Mouse (Mus musculus): ENCODE measurements around the gene Ect2. TPM values are rescaled to one million over a fixed set of nuclear protein-coding genes. Genes with fewer than 3 reads are reported as not detected.

Gene Ect2
- polyA plus RNA-seq (2014; fragmentation: Nextera tagmentation; extraction: Ambion mirVana): 52.3 and 56.5 TPM in 2 replicates

- DNase-seq (ENCODE audit: low spot score) (peak; percentile 96), ATAC-seq (replicated peaks; ENCODE audit: low FRiP score) (peak; percentile 98)
- Histone ChIP-seq H3K9ac (ENCODE audit: low read depth, low read length) (peak within 1 kb of the TSS; percentile 81), H3K27me3 (replicated peaks; ENCODE audit: control insufficient read depth, insufficient read depth, low read length) (no peaks in the 10 kb centered on the region), H3K27ac (ENCODE audit: low read depth, low read length) (peak within 1 kb of the TSS; percentile 85), H3K4me2 (peak within 1 kb of the TSS; percentile 93), H3K4me1 (replicated peaks; ENCODE audit: control insufficient read depth, insufficient read depth, low read length) (peaks cover 19% of the 10 kb centered on the region), H3K9me3 (ENCODE audit: control insufficient read depth, low read length) (no peaks in the 10 kb centered on the region), H3K36me3 (ENCODE audit: control insufficient read depth, insufficient read depth, low read length) (peaks cover 8% of the 10 kb centered on the region; the same call in 1 of the 2 replicates), H3K4me3 (ENCODE audit: low read depth, low read length) (peak within 1 kb of the TSS; percentile 84)
- under 1% methylated on average over 37 of the region's 37 CpGs for WGBS
These were observed at the start of gene Ect2 for GRCm38 (mm10) chr3:27153701-27154209. Gene Ect2, minus strand, starts transcription at chr3:27153878.

DNA sequence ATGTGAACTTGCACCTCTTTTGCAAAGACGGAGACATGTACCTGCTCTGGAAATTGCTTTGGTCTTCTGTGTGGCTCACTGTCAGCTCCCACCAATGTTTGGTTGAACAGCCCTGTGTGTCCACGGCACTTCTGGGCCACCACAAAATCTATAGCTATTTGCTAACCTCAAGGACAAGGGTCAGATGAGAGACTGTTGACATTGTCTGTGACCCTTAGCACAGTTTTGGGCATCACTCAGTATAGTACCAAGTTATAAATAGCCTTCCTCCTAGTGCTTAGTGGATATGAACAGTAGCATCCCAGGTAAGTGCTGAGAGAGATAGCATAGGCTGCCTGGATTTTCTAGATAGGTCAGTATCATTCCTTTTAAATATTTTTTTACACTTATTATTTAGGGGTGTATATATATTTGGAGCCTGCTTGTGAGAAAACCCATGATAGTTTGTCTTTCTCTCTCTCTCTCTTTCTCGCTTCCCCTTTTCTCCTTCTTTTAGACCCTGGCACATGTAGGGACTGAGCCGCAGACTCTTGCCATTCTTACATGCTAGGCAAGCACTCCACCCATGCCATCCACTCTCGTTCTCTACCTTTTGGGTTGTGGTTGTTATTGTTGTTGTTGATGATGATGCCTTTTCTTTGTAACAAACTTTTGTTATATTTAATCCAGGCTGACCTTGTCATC lies 48.2 kb upstream of the Ect2 start:
- no peak for ATAC-seq (replicated peaks; ENCODE audit: low FRiP score)
- Histone ChIP-seq H3K27ac (ENCODE audit: low read depth, low read length) (no peak overlapping the region), H3K9ac (ENCODE audit: low read depth, low read length) (no peak overlapping the region), H3K27me3 (replicated peaks; ENCODE audit: control insufficient read depth, insufficient read depth, low read length) (no peaks in the 10 kb centered on the region), H3K4me1 (replicated peaks; ENCODE audit: control insufficient read depth, insufficient read depth, low read length) (no peaks in the 10 kb centered on the region; the same call in 1 of the 2 replicates), H3K4me2 (no peak overlapping the region), H3K4me3 (ENCODE audit: low read depth, low read length) (no peak overlapping the region), H3K9me3 (ENCODE audit: control insufficient read depth, low read length) (no peaks in the 10 kb centered on the region), H3K36me3 (ENCODE audit: control insufficient read depth, insufficient read depth, low read length) (no peaks in the 10 kb centered on the region)
- 74% methylated on average over 5 of the region's 5 CpGs for WGBS
- DNase-seq (ENCODE audit: low spot score): no peak

DNA sequence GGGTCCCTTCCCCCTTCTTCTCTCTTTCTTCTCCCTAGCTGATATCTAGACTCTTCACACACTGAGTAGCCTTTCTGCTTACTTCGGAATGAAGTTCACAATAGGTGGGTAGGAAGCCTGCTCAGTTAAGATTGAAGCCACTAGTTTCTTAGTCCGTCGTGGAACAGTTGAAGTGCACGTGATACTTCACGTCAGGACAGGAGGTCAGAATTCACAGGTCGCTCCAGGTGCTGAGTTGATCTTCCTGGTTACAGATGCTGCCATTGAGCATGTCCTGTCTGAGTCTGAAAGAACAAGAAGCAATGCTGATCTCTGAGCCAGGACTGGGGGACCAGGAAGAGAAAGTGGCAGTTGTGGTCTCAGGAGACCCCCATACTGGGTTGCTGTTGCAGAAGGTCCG lies 45.4 kb upstream of the Ect2 start:
- H3K4me2 ChIP-seq: no peak overlapping the region
- ATAC-seq (replicated peaks; ENCODE audit: low FRiP score) (no peak), DNase-seq (ENCODE audit: low spot score) (no peak)
- no peaks in the 10 kb centered on the region for H3K9me3 ChIP-seq (ENCODE audit: control insufficient read depth, low read length)
- H3K27ac ChIP-seq (ENCODE audit: low read depth, low read length): no peak overlapping the region
- no peaks in the 10 kb centered on the region for H3K27me3 ChIP-seq (replicated peaks; ENCODE audit: control insufficient read depth, insufficient read depth, low read length)
- H3K4me3 ChIP-seq (ENCODE audit: low read depth, low read length): no peak overlapping the region
- H3K4me1 ChIP-seq (replicated peaks; ENCODE audit: control insufficient read depth, insufficient read depth, low read length): peaks cover under 1% of the 10 kb centered on the region; the same call in 1 of the 2 replicates
- H3K9ac ChIP-seq (ENCODE audit: low read depth, low read length): no peak overlapping the region
- H3K36me3 ChIP-seq (ENCODE audit: control insufficient read depth, insufficient read depth, low read length): no peaks in the 10 kb centered on the region
- 77% methylated on average over 7 of the region's 7 CpGs for WGBS

DNA sequence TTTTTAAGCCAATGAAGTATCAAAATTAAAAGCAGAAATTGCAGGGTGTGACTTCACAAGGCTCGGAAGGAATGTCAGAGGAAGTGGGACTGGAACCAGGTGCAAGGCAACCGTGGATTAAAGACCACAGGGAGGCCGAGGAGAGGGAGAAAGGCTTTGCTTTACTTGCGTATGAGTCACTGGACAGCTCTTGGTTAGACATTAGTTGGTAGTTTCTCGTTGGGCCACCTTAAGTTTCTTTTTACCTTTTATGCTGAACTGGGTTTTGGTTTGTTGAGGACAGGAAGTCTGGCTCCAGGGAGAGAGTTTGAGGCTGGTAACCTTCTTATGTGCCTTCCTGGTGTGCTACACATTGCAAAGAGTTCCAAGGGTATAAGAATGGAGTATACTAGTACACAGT lies 44.1 kb upstream of the Ect2 start:
- Histone ChIP-seq H3K36me3 (ENCODE audit: control insufficient read depth, insufficient read depth, low read length) (no peaks in the 10 kb centered on the region), H3K27ac (ENCODE audit: low read depth, low read length) (no peak overlapping the region), H3K4me2 (no peak overlapping the region), H3K9ac (ENCODE audit: low read depth, low read length) (no peak overlapping the region), H3K4me3 (ENCODE audit: low read depth, low read length) (no peak overlapping the region), H3K4me1 (replicated peaks; ENCODE audit: control insufficient read depth, insufficient read depth, low read length) (peaks cover 8% of the 10 kb centered on the region), H3K9me3 (ENCODE audit: control insufficient read depth, low read length) (no peaks in the 10 kb centered on the region), H3K27me3 (replicated peaks; ENCODE audit: control insufficient read depth, insufficient read depth, low read length) (no peaks in the 10 kb centered on the region)
- WGBS: 71% methylated on average over 5 of the region's 5 CpGs
- no peak for ATAC-seq (replicated peaks; ENCODE audit: low FRiP score)
- DNase-seq (ENCODE audit: low spot score): no peak

DNA sequence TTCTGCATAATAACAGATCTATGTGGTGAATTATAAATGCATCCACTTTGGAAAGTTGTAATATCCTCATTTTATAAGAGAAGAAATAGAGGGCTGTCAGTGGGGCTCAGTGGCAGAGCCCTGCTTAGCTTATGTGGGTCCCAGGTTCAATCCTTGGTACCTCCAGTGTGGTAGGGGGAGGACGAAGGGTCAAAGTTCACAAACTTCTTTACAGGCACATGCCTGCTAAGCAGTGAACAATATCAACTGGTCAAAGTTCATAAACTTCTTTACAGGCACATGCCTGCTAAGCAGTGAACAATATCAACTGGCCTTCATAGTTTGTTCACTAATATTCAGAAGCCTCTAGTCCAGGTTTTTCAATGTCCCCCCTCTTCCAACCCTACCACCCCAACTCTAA lies 42.9 kb upstream of the Ect2 start:
- ATAC-seq (replicated peaks; ENCODE audit: low FRiP score): no peak
- no peak overlapping the region for H3K9ac ChIP-seq (ENCODE audit: low read depth, low read length)
- no peak overlapping the region for H3K27ac ChIP-seq (ENCODE audit: low read depth, low read length)
- 85% methylated on average over 1 of the region's 1 CpGs for WGBS
- no peak overlapping the region for H3K4me3 ChIP-seq (ENCODE audit: low read depth, low read length)
- H3K9me3 ChIP-seq (ENCODE audit: control insufficient read depth, low read length): no peaks in the 10 kb centered on the region
- no peaks in the 10 kb centered on the region for H3K36me3 ChIP-seq (ENCODE audit: control insufficient read depth, insufficient read depth, low read length)
- DNase-seq (ENCODE audit: low spot score): no peak
- H3K4me1 ChIP-seq (replicated peaks; ENCODE audit: control insufficient read depth, insufficient read depth, low read length): peaks cover 8% of the 10 kb centered on the region
- no peaks in the 10 kb centered on the region for H3K27me3 ChIP-seq (replicated peaks; ENCODE audit: control insufficient read depth, insufficient read depth, low read length)
- no peak overlapping the region for H3K4me2 ChIP-seq

- Histone ChIP-seq H3K4me1 (replicated peaks; ENCODE audit: control insufficient read depth, insufficient read depth, low read length) (peaks cover 8% of the 10 kb centered on the region), H3K4me2 (no peak overlapping the region), H3K27me3 (replicated peaks; ENCODE audit: control insufficient read depth, insufficient read depth, low read length) (no peaks in the 10 kb centered on the region), H3K9me3 (ENCODE audit: control insufficient read depth, low read length) (no peaks in the 10 kb centered on the region), H3K27ac (ENCODE audit: low read depth, low read length) (no peak overlapping the region), H3K4me3 (ENCODE audit: low read depth, low read length) (no peak overlapping the region), H3K9ac (ENCODE audit: low read depth, low read length) (no peak overlapping the region), H3K36me3 (ENCODE audit: control insufficient read depth, insufficient read depth, low read length) (no peaks in the 10 kb centered on the region)
- no peak for ATAC-seq (replicated peaks; ENCODE audit: low FRiP score)
- WGBS: 89% methylated on average over 8 of the region's 8 CpGs
- DNase-seq (ENCODE audit: low spot score): no peak
These were observed 42.0 kb upstream of the Ect2 start for GRCm38 (mm10) chr3:27195573-27196227.

DNA sequence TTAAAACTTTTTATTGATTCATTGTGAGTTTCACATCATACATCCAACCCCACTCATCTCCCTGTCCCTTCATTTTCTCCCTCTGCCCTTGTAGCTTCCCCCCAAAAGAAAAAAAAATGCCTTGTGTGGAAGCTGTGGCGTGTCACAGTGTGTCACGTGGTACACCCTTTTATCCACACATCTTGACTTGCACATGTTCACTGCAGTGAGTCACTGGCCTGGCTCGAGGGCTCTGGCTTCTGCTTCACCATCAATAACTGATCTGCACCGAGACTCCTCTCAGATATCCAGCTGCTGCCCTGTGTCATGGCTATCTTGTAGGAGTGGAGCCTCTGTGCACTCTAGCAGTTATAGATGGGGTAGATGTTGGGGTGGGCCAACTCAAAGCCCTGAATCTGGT lies 41.5 kb upstream of the Ect2 start:
- Histone ChIP-seq H3K4me2 (no peak overlapping the region), H3K4me3 (ENCODE audit: low read depth, low read length) (no peak overlapping the region), H3K4me1 (replicated peaks; ENCODE audit: control insufficient read depth, insufficient read depth, low read length) (peaks cover 8% of the 10 kb centered on the region), H3K36me3 (ENCODE audit: control insufficient read depth, insufficient read depth, low read length) (no peaks in the 10 kb centered on the region), H3K9ac (ENCODE audit: low read depth, low read length) (no peak overlapping the region), H3K27ac (ENCODE audit: low read depth, low read length) (no peak overlapping the region), H3K9me3 (ENCODE audit: control insufficient read depth, low read length) (no peaks in the 10 kb centered on the region), H3K27me3 (replicated peaks; ENCODE audit: control insufficient read depth, insufficient read depth, low read length) (no peaks in the 10 kb centered on the region)
- ATAC-seq (replicated peaks; ENCODE audit: low FRiP score) (no peak; the same call in 1 of the 2 replicates), DNase-seq (ENCODE audit: low spot score) (no peak)
- WGBS: 55% methylated on average over 4 of the region's 4 CpGs

DNA sequence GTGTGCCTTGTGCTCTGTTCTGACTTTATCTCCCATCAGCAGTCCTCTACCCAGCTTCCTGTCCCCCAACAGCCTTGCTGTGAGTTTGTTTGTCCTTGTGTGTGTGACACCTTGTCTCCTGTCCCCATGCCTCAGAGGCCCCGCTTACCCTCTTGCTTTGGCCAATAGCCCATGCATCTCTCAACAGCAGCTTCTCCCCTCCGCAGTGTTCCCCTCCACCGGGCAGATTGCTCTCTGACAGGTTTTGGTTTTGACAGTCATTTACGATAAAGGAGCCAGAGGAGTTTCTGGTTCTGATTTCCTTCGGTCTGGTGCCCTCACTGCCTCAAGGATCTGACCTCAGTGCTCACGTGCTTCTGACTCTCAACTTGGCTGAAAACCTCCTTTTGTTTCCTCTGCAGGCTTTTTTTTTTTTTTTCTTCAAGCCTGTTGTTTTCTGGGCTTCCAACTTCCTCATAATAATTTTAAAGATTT lies 40.2 kb upstream of the Ect2 start:
- no peaks in the 10 kb centered on the region for H3K27me3 ChIP-seq (replicated peaks; ENCODE audit: control insufficient read depth, insufficient read depth, low read length)
- 0 out of 2 replicates have a peak overlapping the region, but pooled peaks have one; percentile 21 for H3K27ac ChIP-seq (ENCODE audit: low read depth, low read length)
- ATAC-seq (replicated peaks; ENCODE audit: low FRiP score) (peak; percentile 61), DNase-seq (ENCODE audit: low spot score) (peak; percentile 53)
- 28% methylated on average over 6 of the region's 6 CpGs for WGBS
- no peak overlapping the region for H3K9ac ChIP-seq (ENCODE audit: low read depth, low read length)
- no peaks in the 10 kb centered on the region for H3K36me3 ChIP-seq (ENCODE audit: control insufficient read depth, insufficient read depth, low read length)
- no peaks in the 10 kb centered on the region for H3K9me3 ChIP-seq (ENCODE audit: control insufficient read depth, low read length)
- no peak overlapping the region for H3K4me2 ChIP-seq
- peaks cover 8% of the 10 kb centered on the region for H3K4me1 ChIP-seq (replicated peaks; ENCODE audit: control insufficient read depth, insufficient read depth, low read length)
- H3K4me3 ChIP-seq (ENCODE audit: low read depth, low read length): no peak overlapping the region

Measured in liver, embryonic 11.5 days (tissue).